Mouse (Mus musculus): ENCODE results near the gene Baiap3.
A peak's percentile ranks its signal among the peaks of the same experiment; 100 is the strongest.
"Not testable (repeated sequence)": the region's sequence is repeated elsewhere in the genome, so short reads cannot be mapped to it uniquely, and the experiment has no call there.

Baiap3 gene

GRCm38 (mm10) chr17:25248033-25248750 is 8.0 kb downstream of the Baiap3 start:
- DNase-seq (ENCODE audit: extremely low read depth, insufficient read length, low spot score) = no peak

- no peak for DNase-seq (ENCODE audit: extremely low read depth, insufficient read length, low spot score)
These were observed 11.9 kb downstream of the Baiap3 start for GRCm38 (mm10) chr17:25244239-25244638.

GRCm38 (mm10) chr17:25243131-25243780 is 12.9 kb downstream of the Baiap3 start:
- DNase-seq (ENCODE audit: extremely low read depth, insufficient read length, low spot score) = no peak

GRCm38 (mm10) chr17:25239695-25240636 is 16.2 kb downstream of the Baiap3 start, which contains the start of the genes Gnptg and Tsr3:
Gene Gnptg (minus strand): TSS chr17:25240124.
Gene Tsr3 (plus strand): TSS chr17:25240170.
- DNase-seq (ENCODE audit: extremely low read depth, insufficient read length, low spot score) = peak; percentile 86

GRCm38 (mm10) chr17:25235635-25236034 is 20.5 kb downstream of the Baiap3 start:
- no peak for DNase-seq (ENCODE audit: extremely low read depth, insufficient read length, low spot score)

GRCm38 (mm10) chr17:25231621-25232020 is 24.5 kb downstream of the Baiap3 start:
- DNase-seq (ENCODE audit: extremely low read depth, insufficient read length, low spot score) = not testable (repeated sequence)

- no peak for DNase-seq (ENCODE audit: extremely low read depth, insufficient read length, low spot score)
These were observed 25.5 kb downstream of the Baiap3 start for GRCm38 (mm10) chr17:25230700-25231099.

- DNase-seq (ENCODE audit: extremely low read depth, insufficient read length, low spot score) = not testable (repeated sequence)
These were observed 26.0 kb downstream of the Baiap3 start for GRCm38 (mm10) chr17:25230014-25230655.

- no peak for DNase-seq (ENCODE audit: extremely low read depth, insufficient read length, low spot score)
These were observed 28.2 kb downstream of the Baiap3 start for GRCm38 (mm10) chr17:25227991-25228390.

- DNase-seq (ENCODE audit: extremely low read depth, insufficient read length, low spot score) = no peak
These were observed 30.5 kb downstream of the Baiap3 start for GRCm38 (mm10) chr17:25225659-25226058.

- DNase-seq (ENCODE audit: extremely low read depth, insufficient read length, low spot score) = no peak
These were observed 31.5 kb downstream of the Baiap3 start for GRCm38 (mm10) chr17:25224586-25225222.

- no peak for DNase-seq (ENCODE audit: extremely low read depth, insufficient read length, low spot score)
These were observed 33.1 kb downstream of the Baiap3 start for GRCm38 (mm10) chr17:25222951-25223601.

- DNase-seq (ENCODE audit: extremely low read depth, insufficient read length, low spot score) = peak; percentile 67
These were observed 33.6 kb downstream of the Baiap3 start for GRCm38 (mm10) chr17:25222504-25222940.

GRCm38 (mm10) chr17:25221821-25222503 is 34.2 kb downstream of the Baiap3 start:
- DNase-seq (ENCODE audit: extremely low read depth, insufficient read length, low spot score) = peak; percentile 62

GRCm38 (mm10) chr17:25220746-25221145 is 35.4 kb downstream of the Baiap3 start:
- no peak for DNase-seq (ENCODE audit: extremely low read depth, insufficient read length, low spot score)

- DNase-seq (ENCODE audit: extremely low read depth, insufficient read length, low spot score) = no peak
These were observed 36.5 kb downstream of the Baiap3 start for GRCm38 (mm10) chr17:25219492-25220295.

- no peak for DNase-seq (ENCODE audit: extremely low read depth, insufficient read length, low spot score)
These were observed 37.2 kb downstream of the Baiap3 start for GRCm38 (mm10) chr17:25218967-25219366.

- no peak for DNase-seq (ENCODE audit: extremely low read depth, insufficient read length, low spot score)
These were observed 40.7 kb downstream of the Baiap3 start for GRCm38 (mm10) chr17:25215431-25215830.
